Mouse (Mus musculus): ENCODE measurements at regions not wholly inside any gene's neighbourhood (a gene's known extent, or its start where the extent isn't known, plus 50 kb on each side); places are given as distances from the start of the nearest gene placed in this dataset.

DNA sequence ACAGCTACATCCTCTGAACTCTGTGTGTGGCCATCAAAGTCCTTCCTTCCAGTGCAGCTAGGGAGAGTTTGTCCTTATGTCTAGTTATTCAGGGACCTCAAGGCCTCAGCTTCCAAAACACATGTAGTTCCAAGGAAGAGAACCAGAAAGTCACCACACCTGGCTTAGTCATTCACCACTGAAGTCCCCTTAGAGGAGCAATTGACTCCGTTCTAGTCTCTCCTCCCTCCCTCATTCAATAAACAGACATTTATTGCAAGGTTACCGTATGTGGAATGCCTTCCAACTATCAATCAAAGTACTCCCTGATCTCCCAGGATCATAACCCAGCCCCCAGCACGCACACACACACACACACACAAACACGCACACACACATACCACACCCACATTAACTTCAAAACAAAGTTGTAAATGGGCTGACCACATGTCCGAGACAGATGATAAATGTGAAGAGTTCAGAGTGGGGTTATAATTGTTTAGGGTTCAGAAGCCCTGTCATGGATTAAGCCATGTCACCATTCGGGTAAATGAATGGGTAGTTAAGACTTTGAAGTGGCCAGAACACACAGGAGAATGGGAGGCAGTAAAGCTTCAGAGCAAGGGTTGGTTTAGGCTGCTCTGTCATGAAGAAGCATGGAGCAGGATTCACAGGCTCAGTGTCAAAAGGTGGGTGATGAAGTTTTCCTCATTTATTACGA is 141.4 kb downstream of the Irs2 start:
- no peak for DNase-seq (ENCODE audit: low spot score)

DNA sequence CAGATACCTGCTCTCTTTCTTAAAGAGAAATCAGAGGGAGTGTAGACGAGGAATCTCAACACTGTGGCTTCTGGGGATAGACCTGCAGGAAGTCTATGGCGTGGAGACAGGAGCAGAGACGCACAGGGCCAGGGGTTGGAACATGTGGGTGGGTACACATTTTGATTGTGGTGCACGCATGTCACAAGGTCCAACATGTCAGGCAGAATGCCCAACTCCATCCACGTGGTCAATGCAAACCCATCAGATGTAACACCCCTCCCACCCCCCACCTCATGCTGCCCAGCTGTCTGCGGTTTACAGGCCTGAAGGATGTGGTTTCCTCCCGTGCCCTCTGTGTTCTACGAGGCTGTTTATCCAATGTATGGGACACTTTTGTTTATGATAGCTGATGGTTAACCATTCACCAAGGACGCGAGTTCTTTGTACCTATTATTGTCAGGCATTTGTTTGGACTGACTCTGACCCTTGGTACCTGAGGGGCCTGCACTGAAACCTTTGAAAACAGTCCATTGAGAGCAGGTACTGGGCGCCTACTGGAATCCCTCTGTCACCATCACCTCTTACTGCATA is 142.2 kb downstream of the Irs2 start:
- DNase-seq (ENCODE audit: low spot score), result peak; percentile 78

DNA sequence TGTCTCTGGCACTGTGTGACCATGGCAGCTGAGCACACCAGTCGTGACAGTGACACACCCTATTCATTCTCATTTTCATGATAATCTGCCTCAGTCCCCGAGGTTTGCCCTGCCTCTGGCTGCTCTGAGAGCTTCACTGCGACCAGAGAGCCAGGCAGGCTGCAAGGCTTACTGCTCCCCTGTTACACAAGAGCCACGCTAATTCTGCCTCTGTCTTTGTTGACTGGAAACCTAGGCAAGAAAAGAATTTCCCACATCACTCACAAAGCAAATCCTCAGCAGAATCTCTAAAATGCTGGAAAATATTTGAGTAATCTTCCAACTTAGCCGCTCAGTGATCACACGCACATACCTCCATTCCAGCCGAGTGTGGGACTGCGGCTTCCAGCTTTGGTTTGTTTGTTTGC is 142.8 kb downstream of the Irs2 start:
- DNase-seq (ENCODE audit: low spot score), result peak; percentile 58

DNA sequence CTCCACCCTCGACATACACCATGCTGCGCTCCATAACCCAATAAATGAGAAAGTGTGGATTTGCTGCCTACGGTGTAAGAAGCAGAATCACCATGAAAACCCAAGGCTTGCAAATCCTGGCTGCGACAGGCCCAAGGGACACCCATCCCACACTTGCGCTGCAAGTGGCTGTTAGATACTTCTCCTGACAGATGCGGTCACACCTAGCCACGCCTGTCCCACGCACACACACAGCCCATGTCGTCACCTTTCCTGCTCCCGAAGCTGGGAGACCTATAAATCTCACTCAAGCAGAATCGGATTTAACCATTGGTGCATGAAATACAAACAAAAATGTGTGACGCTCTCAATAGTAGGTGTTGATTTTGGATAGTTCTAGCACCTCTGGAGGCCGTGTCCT is 145.8 kb downstream of the Irs2 start:
- DNase-seq (ENCODE audit: low spot score), result no peak

DNA sequence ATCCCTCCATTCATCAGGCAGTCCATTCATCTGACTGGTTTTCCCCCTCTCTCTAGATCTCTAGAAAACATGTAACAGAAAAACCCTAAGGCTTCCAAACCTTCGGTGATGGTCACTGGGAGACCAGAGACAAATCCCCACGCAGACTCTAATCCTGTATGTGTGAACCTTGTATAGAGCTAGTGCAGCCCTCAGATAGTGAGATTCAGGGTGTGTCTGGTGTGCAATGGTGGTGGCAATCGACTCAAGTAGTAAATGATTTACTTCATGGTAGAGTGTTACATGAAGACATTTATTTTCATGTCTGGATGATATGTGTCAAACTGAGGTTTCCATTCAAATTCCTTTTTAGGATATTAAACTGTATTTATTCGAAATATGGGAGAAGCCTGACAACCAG is 147.4 kb downstream of the Irs2 start:
- DNase-seq (ENCODE audit: low spot score), result no peak

DNA sequence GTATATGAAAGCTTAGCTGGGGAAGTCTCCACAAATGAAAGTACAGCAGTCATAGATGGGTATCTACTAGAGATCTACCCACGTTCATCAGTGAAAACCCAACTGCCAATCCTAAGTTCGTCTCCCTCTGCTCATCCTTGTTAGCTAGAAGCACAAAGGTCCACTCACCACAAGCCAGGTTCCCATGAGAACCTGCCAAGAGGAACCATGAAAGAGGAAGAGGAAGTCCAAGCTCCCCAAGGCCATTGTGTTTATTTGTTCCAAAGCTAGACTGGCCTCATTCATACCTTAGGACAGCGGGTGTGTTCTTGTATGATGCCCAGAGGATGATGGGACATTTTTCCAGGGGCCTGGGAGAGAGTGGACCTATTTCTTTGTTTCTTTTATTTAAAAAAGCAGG is 150.4 kb downstream of the Irs2 start:
- no peak for DNase-seq (ENCODE audit: low spot score)

DNA sequence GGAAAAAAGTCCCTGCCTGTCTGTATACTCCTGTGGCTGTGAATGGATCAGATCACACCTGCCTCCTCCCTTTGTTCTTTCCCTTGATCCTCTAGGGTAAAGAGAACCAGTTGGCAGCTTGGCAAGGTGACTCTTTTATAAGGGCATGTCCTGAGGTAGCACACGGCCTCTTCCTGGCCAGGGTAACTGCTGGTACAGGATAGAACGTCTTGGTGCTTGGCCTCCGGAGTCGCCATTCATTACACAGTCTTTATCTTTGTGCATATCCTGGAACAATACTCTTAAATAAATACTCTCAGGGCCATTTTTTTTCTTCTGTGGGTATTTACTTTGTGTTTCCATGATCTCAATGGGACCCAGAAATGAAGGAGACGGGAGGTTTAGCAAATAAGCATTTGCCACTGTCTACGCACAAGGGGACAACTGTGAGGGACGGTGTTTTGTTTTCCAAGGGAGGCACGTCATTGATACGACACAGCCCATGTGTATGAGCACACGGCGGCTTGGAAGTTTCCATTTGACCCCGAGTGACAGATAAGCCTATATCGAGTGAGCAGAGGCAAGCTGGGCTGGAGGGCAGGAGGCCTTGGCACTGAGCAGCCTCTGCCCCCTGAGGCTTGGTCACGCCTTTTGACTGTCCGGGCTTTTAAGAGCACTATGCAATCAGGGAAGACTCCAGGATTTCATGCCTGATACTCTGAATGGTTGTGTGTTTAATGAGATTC is 151.1 kb downstream of the Irs2 start:
- no peak for DNase-seq (ENCODE audit: low spot score)

DNA sequence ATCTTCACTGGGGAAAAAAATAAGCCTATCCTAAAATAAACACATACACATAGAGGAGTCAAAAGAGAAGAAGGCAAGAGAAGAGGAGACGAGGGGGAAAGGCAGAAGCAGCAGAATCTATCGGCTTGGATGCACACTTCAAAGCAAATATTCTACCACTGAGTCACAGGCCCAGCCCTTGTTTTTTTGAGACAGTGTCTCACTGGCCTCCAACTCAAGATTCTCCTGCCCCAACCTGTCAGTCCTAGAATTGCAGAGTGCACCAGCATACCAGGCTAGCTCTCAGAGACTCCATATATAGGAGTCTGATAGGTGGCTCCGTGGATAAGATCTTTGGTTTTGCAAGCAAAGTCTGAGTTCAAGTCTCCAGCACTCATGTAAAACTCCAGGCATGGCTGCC is 152.6 kb downstream of the Irs2 start:
- no peak for DNase-seq (ENCODE audit: low spot score)

DNA sequence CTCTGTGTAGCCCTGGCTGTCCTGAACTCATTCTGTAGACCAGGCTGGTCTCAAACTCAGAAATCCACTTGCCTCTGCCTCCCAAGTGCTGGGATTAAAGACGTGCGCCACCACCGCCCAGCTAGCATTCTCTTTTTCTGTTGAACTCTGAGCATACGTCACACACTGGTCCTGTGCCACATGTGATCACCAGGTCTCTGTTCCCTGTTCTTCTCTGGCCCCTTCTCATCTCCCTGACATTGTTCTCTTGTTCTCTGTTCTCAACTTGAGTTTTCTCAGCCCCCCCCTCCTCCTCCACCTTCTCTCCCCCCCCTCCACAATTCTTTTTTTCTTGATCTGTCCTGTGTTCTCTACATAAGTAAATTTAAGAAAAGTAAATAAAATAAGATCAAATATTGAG is 153.1 kb downstream of the Irs2 start:
- no peak for DNase-seq (ENCODE audit: low spot score)

DNA sequence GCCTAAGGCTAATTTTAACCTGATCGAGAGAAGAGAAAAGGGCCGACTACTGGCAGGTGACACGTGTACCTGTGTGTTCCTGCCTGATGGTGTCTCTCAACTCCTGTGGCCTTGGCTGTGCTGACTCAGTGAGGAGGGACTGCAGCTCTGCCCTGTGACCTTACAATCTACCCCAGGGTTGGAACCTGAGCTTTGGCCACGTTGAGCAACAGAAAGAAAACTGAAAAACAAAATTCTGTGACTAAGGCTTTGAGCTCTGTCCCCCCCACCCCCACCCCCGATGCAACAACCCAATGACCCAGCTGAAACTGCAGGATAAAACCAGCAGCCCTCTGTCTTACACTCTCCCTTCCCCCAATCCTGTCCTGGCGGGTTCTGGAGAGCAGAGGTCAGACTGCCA is 153.7 kb downstream of the Irs2 start:
- DNase-seq (ENCODE audit: low spot score), result peak; percentile 91

DNA sequence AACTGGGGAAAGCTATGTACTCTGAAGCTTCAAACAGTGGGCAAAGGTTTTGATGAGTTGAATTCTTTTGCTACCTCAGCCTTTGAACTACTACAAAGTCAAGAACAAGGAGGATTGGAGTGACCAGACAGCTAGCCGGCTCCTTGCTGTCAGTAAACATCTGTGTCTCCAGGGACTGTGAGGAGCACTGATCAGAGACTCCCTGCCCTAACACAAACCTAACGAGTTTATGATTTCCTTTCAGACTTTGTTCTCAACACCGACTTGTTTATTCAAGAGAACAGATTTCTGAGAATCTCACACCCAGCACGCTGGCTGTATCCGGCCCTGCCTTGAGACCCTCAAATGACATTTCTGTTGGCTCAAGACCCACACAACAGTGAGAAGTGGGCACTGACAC is 154.4 kb downstream of the Irs2 start:
- peak; percentile 68 for DNase-seq (ENCODE audit: low spot score)

DNA sequence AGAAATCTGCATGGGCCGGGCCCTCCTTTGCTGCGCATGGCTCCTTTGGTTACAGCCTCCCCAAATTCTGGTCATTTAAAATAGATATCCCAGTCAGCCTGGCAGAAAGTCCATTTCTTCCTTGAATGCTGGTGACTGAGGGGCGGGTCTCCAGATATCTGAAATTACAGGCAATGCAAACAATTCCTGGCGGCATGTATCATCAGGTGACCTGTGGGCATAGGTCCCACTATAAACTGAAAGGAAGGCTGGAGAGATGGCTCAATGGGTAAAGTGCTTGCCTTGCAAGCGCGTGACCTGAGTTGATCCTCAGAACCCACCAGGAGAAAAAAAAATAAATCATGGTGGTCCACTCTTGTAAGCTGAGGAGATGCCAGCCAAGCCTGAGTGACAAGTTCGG is 158.3 kb downstream of the Irs2 start:
- no peak for DNase-seq (ENCODE audit: low spot score)

DNA sequence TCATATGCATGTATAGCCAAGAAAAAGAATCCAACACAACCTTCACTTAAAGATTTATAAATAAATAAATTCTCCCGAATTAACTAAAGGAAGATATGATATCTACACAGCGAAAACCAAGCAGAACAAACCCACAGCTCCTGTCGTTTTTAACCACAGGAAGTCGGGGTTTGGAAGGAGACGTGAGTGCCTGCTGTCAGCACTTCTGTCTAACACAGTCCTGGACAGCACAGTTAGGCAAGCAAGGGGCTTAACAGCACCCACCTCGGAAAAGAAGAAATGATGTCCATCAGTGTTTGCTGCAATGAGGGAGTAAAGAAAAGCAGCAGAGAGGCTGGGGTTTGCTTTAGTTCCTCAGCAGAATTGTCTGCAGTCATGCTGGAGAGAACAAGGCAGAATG is 162.7 kb downstream of the Irs2 start:
- no peak for DNase-seq (ENCODE audit: low spot score)

DNA sequence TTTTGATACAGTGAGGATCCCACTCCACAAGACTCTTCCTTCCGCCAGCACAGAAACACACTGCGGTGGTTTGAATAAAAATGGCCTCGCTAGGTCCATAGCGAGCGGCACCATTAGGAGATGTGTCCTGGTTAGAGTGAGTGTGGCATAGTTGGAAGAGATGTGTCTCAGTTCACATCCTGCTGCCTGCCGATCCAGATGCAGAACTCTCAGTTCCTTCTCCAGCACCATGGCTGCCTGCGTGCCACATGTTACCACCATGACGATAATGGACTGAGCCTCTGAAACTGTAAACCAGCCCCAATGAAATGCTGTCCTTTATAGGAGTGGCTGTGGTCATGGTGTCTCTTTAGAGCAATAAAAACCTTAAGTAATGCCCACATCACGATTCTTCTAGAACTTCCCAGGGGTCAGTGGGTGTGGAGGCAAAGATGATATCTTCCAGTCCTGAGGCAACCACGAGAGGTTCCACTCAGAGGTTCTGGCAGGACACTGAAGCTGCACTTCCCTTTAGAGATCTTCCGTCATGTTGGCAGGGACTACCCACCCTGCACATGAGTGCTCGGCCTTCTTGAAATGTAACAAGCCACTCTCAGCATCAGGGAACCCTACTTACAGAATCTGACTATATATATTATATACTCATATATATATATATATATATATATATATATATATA is 167.3 kb downstream of the Irs2 start:
- no peak for DNase-seq (ENCODE audit: low spot score)

DNA sequence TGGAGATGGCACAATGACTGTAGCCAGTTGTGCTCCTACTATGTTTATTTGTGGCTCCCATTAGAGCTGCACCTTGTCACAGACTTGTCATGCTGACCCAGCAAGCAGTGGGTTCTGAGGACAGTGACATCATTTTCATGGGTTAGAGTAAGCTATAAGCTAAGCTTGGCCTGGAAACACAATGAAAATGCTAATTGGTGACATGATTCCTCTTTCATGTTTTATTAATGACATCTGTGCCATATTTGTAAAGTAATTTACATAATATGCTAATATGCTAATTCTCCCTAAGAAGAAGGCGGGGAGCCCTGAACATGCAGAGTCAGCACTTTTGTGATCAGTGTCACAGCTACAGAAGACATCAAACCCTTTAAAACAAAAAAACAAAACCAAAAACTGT is 168.2 kb downstream of the Irs2 start:
- no peak for DNase-seq (ENCODE audit: low spot score)

DNA sequence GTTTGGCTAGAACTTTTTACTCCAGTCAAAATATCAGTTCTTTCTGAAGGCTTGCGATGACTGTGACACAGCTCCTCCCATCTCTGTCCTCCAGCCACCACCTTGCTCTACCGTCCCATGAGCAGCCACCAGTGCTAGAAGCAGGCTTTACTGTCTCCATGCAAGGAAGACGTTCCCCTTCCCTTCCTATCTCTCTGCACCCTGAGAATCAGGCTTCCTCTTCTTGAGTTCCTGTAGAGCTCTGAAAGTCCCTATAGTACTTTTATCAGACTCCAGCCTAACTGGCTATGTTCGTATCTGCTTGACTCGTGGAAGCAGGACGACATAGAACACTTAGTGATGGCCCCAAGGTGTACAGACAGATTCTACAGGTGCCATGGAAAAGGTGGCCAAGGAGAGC is 173.2 kb downstream of the Irs2 start:
- no peak for DNase-seq (ENCODE audit: low spot score)

DNA sequence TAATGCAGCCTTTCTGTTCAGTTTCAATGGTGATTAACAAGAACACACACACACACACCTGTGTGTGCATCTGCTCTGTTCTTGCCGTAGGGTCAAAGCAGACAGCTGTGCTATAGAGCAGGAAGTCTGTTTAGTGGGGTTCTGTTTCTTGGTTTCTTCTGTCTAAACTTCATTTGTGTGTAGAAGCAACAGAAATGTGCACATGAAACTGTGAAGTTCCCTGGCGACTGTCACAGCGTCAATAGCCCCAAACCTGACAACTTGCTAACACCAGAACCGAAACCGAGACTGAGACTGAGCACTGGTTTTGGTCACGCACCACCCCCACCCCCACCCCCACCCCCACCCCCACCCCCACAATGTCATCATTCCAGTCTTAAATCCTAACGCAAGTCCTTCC is 176.4 kb downstream of the Irs2 start:
- no peak for DNase-seq (ENCODE audit: low spot score)

DNA sequence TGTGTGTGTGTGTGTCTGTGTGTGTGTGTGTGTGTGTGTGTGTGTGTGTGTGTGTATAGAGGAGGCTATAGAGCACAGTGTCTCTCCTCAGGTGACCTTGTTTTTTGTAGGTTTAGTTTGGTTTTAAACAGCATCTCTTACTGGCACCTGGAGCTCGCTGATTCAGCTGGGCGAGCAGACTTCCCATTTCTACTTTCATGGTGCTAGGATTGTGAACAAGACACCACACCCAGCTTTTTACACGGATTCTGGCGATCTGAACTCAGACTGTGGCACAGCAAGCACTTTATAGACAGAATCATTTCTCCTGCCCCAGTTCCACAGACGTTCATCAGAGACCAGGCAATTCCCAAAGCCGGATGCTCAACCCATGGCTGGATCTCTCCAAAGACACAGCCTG is 177.0 kb downstream of the Irs2 start:
- no peak for DNase-seq (ENCODE audit: low spot score)

DNA sequence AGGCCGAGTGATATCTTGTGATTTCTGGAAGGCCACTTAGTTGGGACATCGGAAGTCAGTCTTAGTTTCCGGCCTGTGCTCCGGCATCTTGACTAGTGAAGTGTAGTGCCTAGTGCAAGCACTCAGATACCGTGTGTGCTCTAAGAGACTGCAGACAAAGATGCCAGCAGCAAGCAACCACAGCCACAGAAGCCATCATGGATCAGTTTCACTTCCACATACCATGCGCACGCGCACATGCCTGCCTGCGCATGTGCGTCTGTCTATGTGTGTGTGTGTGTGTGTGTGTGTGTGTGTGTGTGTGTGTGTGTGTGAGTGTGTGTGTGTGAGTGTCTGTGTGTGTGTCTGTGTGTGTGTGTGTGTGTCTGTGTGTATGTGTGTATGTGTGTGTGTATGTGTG is 177.4 kb downstream of the Irs2 start:
- DNase-seq (ENCODE audit: low spot score), result no peak

DNA sequence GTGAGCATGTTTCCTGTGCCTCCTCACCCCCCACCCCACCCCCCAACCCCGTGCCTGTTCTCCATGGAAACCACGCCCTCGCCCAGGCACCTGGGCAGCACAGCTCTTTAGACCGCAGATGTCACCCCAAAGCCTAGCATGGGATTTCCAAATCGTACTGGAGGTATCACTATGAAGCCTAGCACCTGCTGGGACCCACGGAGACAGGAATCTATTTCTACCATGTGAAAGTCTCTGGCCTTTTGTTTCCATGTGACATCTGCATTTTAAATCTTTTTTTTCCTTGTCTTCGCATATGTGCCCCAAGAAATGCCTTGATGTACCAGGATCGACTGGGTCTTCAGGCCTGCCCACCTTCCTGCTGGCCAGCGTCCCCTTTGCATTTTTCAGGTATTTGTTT is 179.7 kb downstream of the Irs2 start:
- DNase-seq (ENCODE audit: low spot score), result no peak

DNA sequence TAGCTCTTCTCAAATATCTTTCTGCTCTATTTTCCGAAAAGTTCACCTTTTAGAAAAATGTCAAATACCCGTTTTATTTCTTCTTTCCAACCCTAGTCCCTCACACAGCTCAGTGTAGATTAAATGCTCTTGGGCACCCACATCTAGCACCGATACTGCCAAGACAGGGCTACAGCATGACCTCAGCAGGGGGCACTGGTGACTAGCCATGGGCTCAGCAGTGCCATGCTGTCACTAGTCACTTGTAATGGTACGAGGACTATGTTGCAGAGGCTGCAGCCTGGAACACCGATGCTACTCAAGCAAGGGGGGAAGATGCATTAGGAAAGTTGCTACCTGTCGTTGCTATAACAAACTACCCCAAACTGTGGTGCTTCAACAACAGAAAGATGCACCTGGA is 180.7 kb downstream of the Irs2 start:
- DNase-seq (ENCODE audit: low spot score), result no peak

DNA sequence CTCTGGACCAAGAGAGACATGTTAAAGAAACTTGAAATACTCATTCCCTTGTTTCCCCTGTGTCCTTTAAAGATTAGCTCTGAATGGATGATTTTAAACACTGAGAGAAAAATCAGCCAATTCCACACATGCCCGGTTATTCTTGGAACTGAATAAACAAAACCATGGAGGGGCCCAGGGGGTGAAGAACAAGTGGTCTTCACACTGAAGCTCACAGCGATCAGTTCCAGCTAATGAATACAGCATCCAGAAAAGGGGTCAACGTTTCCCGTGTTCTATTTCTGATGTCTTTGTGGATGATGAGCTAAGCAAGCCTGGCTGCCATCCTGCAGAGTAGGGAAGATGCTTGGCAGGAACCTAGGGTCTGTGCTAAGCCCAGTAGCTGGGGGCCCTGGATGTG is 182.3 kb downstream of the Irs2 start:
- DNase-seq (ENCODE audit: low spot score), result no peak
